Mouse (Mus musculus): ENCODE data around the gene Etfbkmt. TPM values are rescaled to one million over a fixed set of nuclear protein-coding genes. Genes with fewer than 3 reads are reported as not detected.

Etfbkmt gene
- polyA plus RNA-seq, 1 experiment, result 5.3 TPM

GRCm38 (mm10) chr6:149193276-149193905 lies 53.7 kb downstream of the Etfbkmt start:
- Histone ChIP-seq H3K4me3 (ENCODE audit: insufficient read depth, low read length) (no peak overlapping the region), H3K27ac (ENCODE audit: insufficient read depth, low read length) (no peak overlapping the region), H3K4me1 (ENCODE audit: control insufficient read depth, insufficient read depth, low read length) (no peaks in the 10 kb centered on the region)
- no peak for TF ChIP-seq CTCF (IDR thresholded peaks at IDR 0.05; ENCODE audit: extremely low read depth, insufficient read depth, low read length)
- TF ChIP-seq POLR2A (IDR thresholded peaks at IDR 0.05; ENCODE audit: extremely low read depth, insufficient read depth, low read length), result no peak

DNA sequence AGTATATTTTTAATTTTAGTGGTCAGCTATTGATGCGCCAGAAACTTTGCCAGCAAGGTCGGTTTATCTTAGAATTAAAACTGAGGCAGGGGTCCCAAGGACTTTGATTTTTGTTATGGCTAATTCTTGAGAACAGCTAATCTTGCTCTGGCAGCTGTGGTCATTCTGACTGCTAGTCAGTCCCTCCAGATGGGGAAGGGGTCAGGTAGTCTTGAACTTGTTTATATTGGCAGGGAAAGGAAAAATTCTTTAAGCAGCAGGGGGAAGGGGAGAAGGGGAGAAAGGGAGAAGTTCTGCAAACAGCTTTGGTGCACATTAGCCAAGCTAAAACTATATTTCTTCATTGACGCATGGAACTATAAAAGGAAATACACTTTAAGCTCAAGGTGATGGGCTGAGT lies 57.5 kb downstream of the Etfbkmt start:
- Histone ChIP-seq H3K27ac (ENCODE audit: insufficient read depth, low read length) (no peak overlapping the region), H3K4me1 (ENCODE audit: control insufficient read depth, insufficient read depth, low read length) (no peaks in the 10 kb centered on the region), H3K4me3 (ENCODE audit: insufficient read depth, low read length) (no peak overlapping the region)
- TF ChIP-seq CTCF (IDR thresholded peaks at IDR 0.05; ENCODE audit: extremely low read depth, insufficient read depth, low read length) (no peak), POLR2A (IDR thresholded peaks at IDR 0.05; ENCODE audit: extremely low read depth, insufficient read depth, low read length) (no peak)

DNA sequence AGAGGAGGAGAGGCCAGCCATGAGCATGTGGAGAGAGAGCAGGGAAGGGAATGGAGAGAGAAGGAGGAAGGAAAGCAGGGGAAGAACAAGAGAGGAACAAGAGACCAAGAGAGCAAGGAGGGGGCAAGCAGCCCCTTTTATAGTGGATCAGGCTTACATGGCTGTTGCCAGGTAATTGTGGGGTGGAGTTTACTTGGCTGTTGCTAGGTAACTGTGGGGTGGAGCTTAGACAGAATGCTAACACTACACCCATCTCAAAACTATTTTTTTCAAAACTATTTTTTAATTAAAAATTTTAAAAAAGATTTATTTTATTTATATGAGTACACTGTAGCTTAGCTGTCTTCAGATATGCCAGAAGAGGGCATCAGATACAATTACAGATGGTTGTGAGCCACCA lies 58.9 kb downstream of the Etfbkmt start:
- H3K27ac ChIP-seq (ENCODE audit: insufficient read depth, low read length), result no peak overlapping the region
- no peak overlapping the region for H3K4me3 ChIP-seq (ENCODE audit: insufficient read depth, low read length)
- H3K4me1 ChIP-seq (ENCODE audit: control insufficient read depth, insufficient read depth, low read length), result no peaks in the 10 kb centered on the region
- TF ChIP-seq POLR2A (IDR thresholded peaks at IDR 0.05; ENCODE audit: extremely low read depth, insufficient read depth, low read length) (no peak), CTCF (IDR thresholded peaks at IDR 0.05; ENCODE audit: extremely low read depth, insufficient read depth, low read length) (no peak)

Other genes starting within 250 kb of the Etfbkmt start
- gene Caprin2, start 243.6 kb upstream of the Etfbkmt start, polyA plus RNA-seq (2012; rRNA removed), result 17.2 and 17.3 TPM in 2 replicates
- gene Sinhcaf, start 193.4 kb upstream of the Etfbkmt start, polyA plus RNA-seq (2012; rRNA removed), result 1.6 and 2.1 TPM in 2 replicates
- 20.4 and 20.6 TPM in 2 replicates for gene Dennd5b, start 38.2 kb upstream of the Etfbkmt start, polyA plus RNA-seq (2012; rRNA removed)
- not detected in 2 replicates for gene Gm10203, start 9.7 kb upstream of the Etfbkmt start, polyA plus RNA-seq (2012; rRNA removed)
- 20.6 and 22.4 TPM in 2 replicates for gene Amn1, start 48.9 kb downstream of the Etfbkmt start, polyA plus RNA-seq (2012; rRNA removed)
- 5.6 and 5.8 TPM in 2 replicates for gene Resf1, start 169.6 kb downstream of the Etfbkmt start, polyA plus RNA-seq (2012; rRNA removed)